Mouse (Mus musculus) embryonic facial prominence, embryonic 11.5 days (tissue): ENCODE results near the gene Cacna2d4. TPM values are rescaled to one million over a fixed set of nuclear protein-coding genes. Genes with fewer than 3 reads are reported as not detected.

Source experiments
- ATAC-seq: fragments of 200-750 bp; cut with Nextera tagmentation; replicated peaks from 2 replicates; pipeline ENCODE4 v1.8.0; 2017; ENCODE audit warnings: low read depth; ENCODE audit not compliant: insufficient number of reproducible peaks, low FRiP score, low TSS enrichment
- DNase-seq: peaks from one replicate; pipeline ENCODE4 v3.0.0-alpha.2; 2015; ENCODE audit warnings: low spot score
- H3K27ac ChIP-seq: fragments of 300-500 bp; sonication (generic); replicated peaks from 2 replicates; pipeline ENCODE4 v1.5.1; 2014; ENCODE audit warnings: mild to moderate bottlenecking, low read depth, low read length, control low read depth
- H3K27me3 ChIP-seq: fragments of 300-500 bp; sonication (generic); 2 replicates; pipeline ENCODE4 v1.6.1; 2014; ENCODE audit warnings: mild to moderate bottlenecking, low read length, moderate library complexity, mixed read lengths; ENCODE audit not compliant: control insufficient read depth, insufficient read depth
- H3K36me3 ChIP-seq: fragments of 300-500 bp; sonication (generic); replicated peaks from 2 replicates; pipeline ENCODE4 v1.6.1; 2014; ENCODE audit warnings: low read depth, mild to moderate bottlenecking, low read length, moderate library complexity, mixed read lengths; ENCODE audit not compliant: control insufficient read depth, insufficient read depth
- H3K4me1 ChIP-seq: fragments of 300-500 bp; sonication (generic); 2 replicates; pipeline ENCODE4 v1.6.1; 2014; ENCODE audit warnings: low read length, mixed read lengths; ENCODE audit not compliant: control insufficient read depth, insufficient read depth
- H3K4me2 ChIP-seq: fragments of 300-500 bp; sonication (generic); 2 replicates; pipeline ENCODE4 v1.6.1; 2014; ENCODE audit warnings: low read depth, mild to moderate bottlenecking, control low read depth, low read length, moderate library complexity
- H3K4me3 ChIP-seq: fragments of 300-500 bp; sonication (generic); 2 replicates; pipeline ENCODE4 v1.5.1; 2014; ENCODE audit warnings: low read depth, low read length, control low read depth
- H3K9ac ChIP-seq: fragments of 300-500 bp; sonication (generic); replicated peaks from 2 replicates; pipeline ENCODE4 v1.6.1; 2014; ENCODE audit warnings: mild to moderate bottlenecking, control low read depth, low read length
- H3K9me3 ChIP-seq: fragments of 300-500 bp; sonication (generic); replicated peaks from 2 replicates; pipeline ENCODE4 v1.6.1; 2016; ENCODE audit warnings: mild to moderate bottlenecking, low read length, inconsistent platforms, mixed read lengths; ENCODE audit not compliant: control insufficient read depth
- WGBS: fragments of 180-500 bp; shearing (Covaris S2); extraction: QIAGEN DNeasy Blood & Tissue Kit; methylation state at CpG from one replicate; pipeline ENCODE4 v1.1.7; 2014; 5-methylcytosine and 5-hydroxymethylcytosine counted together
- polyA plus RNA-seq: library from polyadenylated mRNA; unstranded; fragments of >200 nt; fragmentation: Nextera tagmentation; extraction: Ambion mirVana; gene quantifications from 2 replicates; pipeline ENCODE4 v1.2.1, GENCODE M21; 2014

The Cacna2d4 gene
- polyA plus RNA-seq, 1 experiment from 2014 or later, result not detected

DNA sequence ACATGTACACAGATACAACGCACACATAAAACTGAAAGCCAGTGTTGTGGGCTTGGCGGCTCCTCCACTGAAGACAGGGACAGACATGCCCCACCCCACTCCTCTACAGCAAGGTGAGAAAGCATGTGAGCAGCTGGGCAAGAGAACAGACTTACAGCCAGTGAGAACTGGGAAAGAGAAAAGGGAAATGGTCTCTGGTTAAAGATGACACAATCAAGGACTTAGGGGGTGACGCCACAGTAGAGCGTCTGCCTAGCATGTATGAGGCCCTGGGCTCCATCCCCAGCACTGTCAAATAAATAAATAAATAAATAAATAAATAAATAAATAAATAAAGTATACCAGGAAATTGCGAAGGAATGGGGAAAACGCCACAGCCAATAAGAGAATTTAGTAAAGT lies 67.0 kb downstream of the Cacna2d4 start:
- 88% methylated on average over 6 of the region's 6 CpGs for WGBS
- DNase-seq, result no peak
- H3K36me3 ChIP-seq, result no peaks in the 10 kb centered on the region; the same call in 1 of the 2 replicates

DNA sequence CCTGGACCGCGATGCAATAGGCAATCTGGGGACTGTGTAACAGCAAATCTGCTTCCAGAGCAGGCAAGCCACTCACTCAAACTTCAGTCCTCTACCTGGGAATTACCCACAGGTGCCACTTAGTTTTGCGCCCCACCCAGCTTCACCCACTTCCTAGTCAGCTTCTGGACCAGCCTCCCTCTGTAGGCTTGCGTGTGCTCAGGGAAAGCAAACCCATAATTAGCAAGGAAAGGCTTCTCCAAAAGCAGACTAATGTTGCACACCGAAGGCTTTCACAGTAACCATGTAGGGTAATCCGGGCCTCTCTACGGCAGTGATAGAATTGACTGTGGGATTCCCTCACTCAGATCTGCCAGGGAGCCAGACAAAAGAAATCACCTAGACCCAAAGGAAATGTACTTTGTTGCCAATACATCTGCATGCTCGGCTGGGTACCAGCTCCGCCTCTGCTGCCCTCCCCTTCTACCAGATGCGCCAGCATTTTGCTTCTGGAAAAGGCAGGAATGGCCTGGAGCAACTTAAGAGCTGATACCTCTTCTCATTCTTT lies 71.6 kb downstream of the Cacna2d4 start:
- WGBS, result 53% methylated on average over 10 of the region's 10 CpGs
- no peak overlapping the region for H3K9ac ChIP-seq
- no peak overlapping the region for H3K4me2 ChIP-seq
- no peak for ATAC-seq
- no peak for DNase-seq
- no peaks in the 10 kb centered on the region for H3K27me3 ChIP-seq
- H3K4me3 ChIP-seq, result no peak overlapping the region
- H3K27ac ChIP-seq, result no peak overlapping the region
- no peaks in the 10 kb centered on the region for H3K36me3 ChIP-seq
- no peaks in the 10 kb centered on the region for H3K4me1 ChIP-seq
- no peaks in the 10 kb centered on the region for H3K9me3 ChIP-seq

More for the DNA sequence above, 67.0 kb downstream of the Cacna2d4 start:
- Histone ChIP-seq H3K27ac (no peak overlapping the region), H3K9ac (no peak overlapping the region), H3K27me3 (no peaks in the 10 kb centered on the region), H3K4me2 (no peak overlapping the region), H3K4me3 (no peak overlapping the region), H3K9me3 (no peaks in the 10 kb centered on the region), H3K4me1 (no peaks in the 10 kb centered on the region)
- no peak for ATAC-seq

- ATAC-seq (no peak), DNase-seq (no peak)
- Histone ChIP-seq H3K27ac (no peak overlapping the region), H3K9ac (no peak overlapping the region), H3K4me1 (no peaks in the 10 kb centered on the region), H3K27me3 (no peaks in the 10 kb centered on the region), H3K4me3 (no peak overlapping the region), H3K4me2 (no peak overlapping the region), H3K36me3 (no peaks in the 10 kb centered on the region), H3K9me3 (no peaks in the 10 kb centered on the region)
- WGBS, result 50% methylated on average over 9 of the region's 9 CpGs
Measured at GRCm38 (mm10) chr6:119310176-119310575, 73.8 kb downstream of the Cacna2d4 start.

DNA sequence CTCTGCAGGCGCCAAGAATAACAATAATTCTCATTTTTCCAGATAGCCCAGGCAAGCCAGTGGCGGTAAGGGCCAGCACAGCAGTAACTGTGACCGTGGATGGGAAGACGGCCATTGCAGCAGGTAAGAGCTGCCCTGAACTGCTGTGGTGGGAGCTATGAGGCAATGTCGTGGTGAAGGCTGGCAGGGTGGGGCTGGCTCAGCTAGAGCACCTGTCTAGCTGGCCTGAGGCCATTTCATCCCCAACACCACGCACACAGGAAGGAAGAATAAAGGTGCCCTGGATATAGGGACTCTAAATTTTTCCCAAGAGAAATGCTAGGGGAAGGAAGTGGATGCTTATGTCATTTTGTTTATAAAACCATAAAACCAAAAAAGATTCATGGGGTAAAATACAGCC lies 76.1 kb downstream of the Cacna2d4 start:
- no peak overlapping the region for H3K9ac ChIP-seq
- no peak overlapping the region for H3K27ac ChIP-seq
- ATAC-seq (no peak), DNase-seq (no peak)
- 85% methylated on average over 6 of the region's 6 CpGs for WGBS
- no peaks in the 10 kb centered on the region for H3K27me3 ChIP-seq
- H3K36me3 ChIP-seq, result no peaks in the 10 kb centered on the region
- no peaks in the 10 kb centered on the region for H3K9me3 ChIP-seq
- no peaks in the 10 kb centered on the region for H3K4me1 ChIP-seq
- no peak overlapping the region for H3K4me3 ChIP-seq
- no peak overlapping the region for H3K4me2 ChIP-seq

- WGBS, result 73% methylated on average over 3 of the region's 3 CpGs
- no peak for ATAC-seq
Measured at GRCm38 (mm10) chr6:119313096-119313495, 76.8 kb downstream of the Cacna2d4 start.

DNA sequence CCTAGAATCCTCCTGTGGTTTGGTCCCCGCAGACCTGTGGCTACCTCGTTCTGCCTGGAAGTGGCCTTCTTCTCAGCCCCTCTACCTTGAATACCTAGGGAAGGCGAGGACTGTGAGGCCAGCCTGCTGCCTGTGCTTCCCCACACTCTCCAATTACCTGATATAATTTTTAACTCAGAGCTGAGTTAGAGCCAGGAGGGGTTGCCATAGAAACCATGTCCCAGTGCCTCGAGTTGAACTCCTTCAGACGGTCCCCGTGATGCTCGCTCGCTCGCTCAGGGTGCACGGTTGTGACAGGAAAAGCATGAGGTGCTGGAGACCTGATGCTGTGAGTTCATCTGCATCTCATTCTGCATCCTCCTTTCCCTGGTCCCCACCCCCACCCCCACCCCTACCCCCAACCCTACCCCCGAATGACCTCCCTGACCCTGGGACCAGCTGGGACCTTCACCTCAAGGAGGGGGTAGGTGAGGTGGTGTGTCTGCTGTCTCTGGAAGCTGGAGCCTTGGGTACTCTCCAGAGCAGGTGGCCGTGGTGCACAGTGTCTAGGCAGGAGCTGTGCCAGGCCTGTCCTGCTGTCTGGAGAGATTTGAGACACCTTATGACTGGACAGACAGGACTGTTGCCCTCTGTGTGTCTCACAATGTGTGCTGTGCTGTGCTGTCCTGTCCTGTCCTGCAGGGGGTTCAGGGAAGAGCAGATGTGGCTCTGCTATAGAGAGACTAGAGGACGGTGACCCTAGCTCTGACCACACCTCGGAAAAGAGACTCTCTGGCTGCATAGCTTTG lies 77.5 kb downstream of the Cacna2d4 start:
- Histone ChIP-seq H3K27me3 (no peaks in the 10 kb centered on the region), H3K27ac (no peak overlapping the region), H3K4me2 (no peak overlapping the region), H3K36me3 (no peaks in the 10 kb centered on the region), H3K4me1 (no peaks in the 10 kb centered on the region), H3K9me3 (no peaks in the 10 kb centered on the region), H3K9ac (no peak overlapping the region), H3K4me3 (no peak overlapping the region)
- 55% methylated on average over 14 of the region's 14 CpGs for WGBS
- ATAC-seq, result no peak; the same call in 1 of the 2 replicates
- no peak for DNase-seq

More at GRCm38 (mm10) chr6:119313096-119313495, 76.8 kb downstream of the Cacna2d4 start:
- Histone ChIP-seq H3K27ac (no peak overlapping the region), H3K4me3 (no peak overlapping the region), H3K9me3 (no peaks in the 10 kb centered on the region), H3K4me2 (no peak overlapping the region), H3K36me3 (no peaks in the 10 kb centered on the region), H3K4me1 (no peaks in the 10 kb centered on the region), H3K27me3 (no peaks in the 10 kb centered on the region), H3K9ac (no peak overlapping the region)
- no peak for DNase-seq

GRCm38 (mm10) chr6:119314751-119315476 lies 78.6 kb downstream of the Cacna2d4 start:
- H3K4me3 ChIP-seq, result no peak overlapping the region
- H3K27me3 ChIP-seq, result no peaks in the 10 kb centered on the region
- no peak overlapping the region for H3K9ac ChIP-seq
- H3K27ac ChIP-seq, result no peak overlapping the region
- no peak for ATAC-seq
- 65% methylated on average over 7 of the region's 7 CpGs for WGBS
- H3K4me2 ChIP-seq, result no peak overlapping the region
- no peak for DNase-seq
- H3K9me3 ChIP-seq, result no peaks in the 10 kb centered on the region
- no peaks in the 10 kb centered on the region for H3K4me1 ChIP-seq
- no peaks in the 10 kb centered on the region for H3K36me3 ChIP-seq

- no peak for ATAC-seq
- 72% methylated on average over 9 of the region's 9 CpGs for WGBS
- H3K27ac ChIP-seq, result no peak overlapping the region
Measured at GRCm38 (mm10) chr6:119318732-119319131, 82.4 kb downstream of the Cacna2d4 start.

More at GRCm38 (mm10) chr6:119318732-119319131, 82.4 kb downstream of the Cacna2d4 start:
- Histone ChIP-seq H3K4me2 (no peak overlapping the region), H3K4me3 (no peak overlapping the region), H3K36me3 (no peaks in the 10 kb centered on the region), H3K27me3 (no peaks in the 10 kb centered on the region), H3K9ac (no peak overlapping the region), H3K4me1 (no peaks in the 10 kb centered on the region), H3K9me3 (no peaks in the 10 kb centered on the region)
- no peak for DNase-seq
